Mouse (Mus musculus): ENCODE measurements around the gene Pwp2. TPM values are rescaled to one million over a fixed set of nuclear protein-coding genes. Genes with fewer than 3 reads are reported as not detected.
A peak's percentile ranks its signal among the peaks of the same experiment; 100 is the strongest.

Gene Pwp2
- total and polyA plus RNA-seq, 2 experiments from 2014 or later = 6.9 to 11.5 TPM

DNA sequence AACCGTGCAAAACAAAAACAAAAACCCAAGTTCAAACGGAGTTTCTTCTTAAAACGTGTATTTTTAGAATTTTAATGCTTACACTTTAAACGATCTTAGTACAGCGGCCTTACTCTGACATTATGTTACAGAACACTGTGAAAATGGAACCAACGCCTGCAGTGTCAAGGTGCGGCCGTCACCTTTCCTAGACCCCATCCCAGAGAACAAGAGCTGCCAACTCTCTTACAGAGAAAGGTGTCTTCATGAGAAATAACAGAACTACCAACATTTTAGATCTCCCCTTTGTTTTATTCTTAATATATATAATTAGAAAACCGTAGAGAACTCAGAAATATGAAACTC, 404 bp upstream of the Pwp2 start:
- DNase-seq (ENCODE audit: low spot score) = no peak
- TF ChIP-seq EP300 (IDR thresholded peaks at IDR 0.05; ENCODE audit: low read depth) (no peak), CTCF (IDR thresholded peaks at IDR 0.05; ENCODE audit: low read depth) (no peak)
- H3K4me3 ChIP-seq (ENCODE audit: low read depth, low read length) = peak overlapping the region; percentile 72
- WGBS = 15% methylated on average over 9 of the region's 9 CpGs
- H3K9ac ChIP-seq (replicated peaks; ENCODE audit: low read depth, low read length) = peak overlapping the region; percentile 57; the same call in 1 of the 2 replicates
- peaks cover 56% of the 10 kb centered on the region for H3K36me3 ChIP-seq (replicated peaks; ENCODE audit: control insufficient read depth, insufficient read depth, low read length)
- 0 out of 2 replicates have a peak, but pooled peaks cover 4% of the 10 kb centered on the region for H3K4me1 ChIP-seq (ENCODE audit: control insufficient read depth, insufficient read depth)
- no peaks in the 10 kb centered on the region for H3K9me3 ChIP-seq (replicated peaks; ENCODE audit: control insufficient read depth, low read length)
- ATAC-seq (ENCODE audit: insufficient read depth, low read depth) = peak; percentile 24; the same call in 1 of the 2 replicates
- H3K4me2 ChIP-seq (ENCODE audit: low read depth, low read length) = peak overlapping the region; percentile 91
- no peaks in the 10 kb centered on the region for H3K27me3 ChIP-seq (ENCODE audit: control insufficient read depth, insufficient read depth, low read length)
- H3K27ac ChIP-seq (ENCODE audit: low read depth) = peak overlapping the region; percentile 83

DNA sequence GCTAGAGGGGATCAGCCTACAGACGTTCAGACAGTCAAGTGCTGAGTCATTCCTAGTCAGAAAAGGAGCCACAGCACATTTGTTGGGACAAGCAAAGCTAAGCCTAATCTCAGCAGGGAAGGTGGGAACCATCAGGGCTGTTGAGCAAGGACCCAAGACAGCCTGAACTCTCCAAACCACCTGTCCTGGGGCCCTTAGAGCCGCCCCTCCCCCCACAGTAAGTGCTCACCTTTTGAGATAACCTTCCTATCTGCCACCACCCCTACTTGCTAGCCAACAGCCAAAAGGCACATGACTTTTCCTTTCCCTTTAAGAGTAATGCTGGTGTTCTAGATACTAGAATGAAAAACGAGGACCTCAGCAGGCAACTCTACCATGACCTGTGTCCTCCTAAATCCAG, 1.4 kb downstream of the Pwp2 start:
- no peak for ATAC-seq (ENCODE audit: insufficient read depth, low read depth)
- TF ChIP-seq CTCF (IDR thresholded peaks at IDR 0.05; ENCODE audit: low read depth) (no peak), EP300 (IDR thresholded peaks at IDR 0.05; ENCODE audit: low read depth) (no peak)
- Histone ChIP-seq H3K4me3 (ENCODE audit: low read depth, low read length) (no peak overlapping the region), H3K27me3 (ENCODE audit: control insufficient read depth, insufficient read depth, low read length) (no peaks in the 10 kb centered on the region), H3K9me3 (replicated peaks; ENCODE audit: control insufficient read depth, low read length) (no peaks in the 10 kb centered on the region), H3K4me2 (ENCODE audit: low read depth, low read length) (no peak overlapping the region), H3K4me1 (ENCODE audit: control insufficient read depth, insufficient read depth) (0 out of 2 replicates have a peak, but pooled peaks cover 4% of the 10 kb centered on the region), H3K27ac (ENCODE audit: low read depth) (no peak overlapping the region), H3K9ac (replicated peaks; ENCODE audit: low read depth, low read length) (no peak overlapping the region), H3K36me3 (replicated peaks; ENCODE audit: control insufficient read depth, insufficient read depth, low read length) (peaks cover 56% of the 10 kb centered on the region)
- no peak for DNase-seq (ENCODE audit: low spot score)
- 69% methylated on average over 3 of the region's 3 CpGs for WGBS

DNA sequence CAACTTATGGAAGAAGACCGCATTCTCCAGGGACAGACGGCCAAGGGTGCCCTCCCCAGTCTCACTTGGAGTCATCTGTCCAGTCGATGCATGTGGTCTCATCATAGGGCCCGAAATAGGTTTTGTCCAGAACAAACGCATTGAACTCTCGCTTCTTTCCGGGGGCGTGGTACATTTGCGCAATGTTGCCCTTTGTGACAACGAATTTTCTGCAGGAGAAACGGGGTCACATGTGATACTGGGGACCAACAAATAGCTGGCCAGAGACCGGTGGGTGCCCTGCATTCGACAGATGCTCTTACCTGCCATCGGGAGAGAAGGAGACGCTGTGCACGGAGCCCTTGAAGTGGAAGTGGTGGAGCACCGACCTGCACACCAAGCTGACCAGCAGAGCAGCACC, 2.6 kb downstream of the Pwp2 start:
- 92% methylated on average over 17 of the region's 17 CpGs for WGBS

DNA sequence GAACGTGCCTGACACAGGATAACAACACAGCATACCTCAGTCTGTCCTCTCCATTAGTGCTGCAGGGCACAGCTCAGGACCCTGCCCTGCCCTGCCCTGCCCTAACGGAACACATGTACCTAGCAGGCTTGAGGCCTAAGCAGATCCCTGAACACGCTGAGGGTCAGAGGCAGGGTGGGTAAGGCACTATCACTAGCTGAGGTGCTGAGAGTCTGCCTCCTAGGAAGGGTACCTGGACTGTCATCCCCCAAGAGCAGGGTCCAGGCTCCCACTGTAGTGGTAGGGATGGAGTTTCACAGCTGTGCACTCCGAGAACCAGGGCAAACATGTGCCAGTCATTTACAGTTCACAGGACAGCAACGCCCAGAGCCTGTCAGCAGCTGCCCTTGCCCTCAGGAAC, 10.5 kb downstream of the Pwp2 start:
- H3K9ac ChIP-seq (replicated peaks; ENCODE audit: low read depth, low read length) = no peak overlapping the region
- WGBS = 83% methylated on average over 5 of the region's 5 CpGs
- H3K9me3 ChIP-seq (replicated peaks; ENCODE audit: control insufficient read depth, low read length) = no peaks in the 10 kb centered on the region
- H3K4me3 ChIP-seq (ENCODE audit: low read depth, low read length) = no peak overlapping the region
- ATAC-seq (ENCODE audit: insufficient read depth, low read depth) = no peak
- TF ChIP-seq EP300 (IDR thresholded peaks at IDR 0.05; ENCODE audit: low read depth) (no peak), CTCF (IDR thresholded peaks at IDR 0.05; ENCODE audit: low read depth) (no peak)
- H3K4me2 ChIP-seq (ENCODE audit: low read depth, low read length) = no peak overlapping the region
- H3K27me3 ChIP-seq (ENCODE audit: control insufficient read depth, insufficient read depth, low read length) = no peaks in the 10 kb centered on the region
- no peaks in the 10 kb centered on the region for H3K4me1 ChIP-seq (ENCODE audit: control insufficient read depth, insufficient read depth)
- no peak for DNase-seq (ENCODE audit: low spot score)
- H3K36me3 ChIP-seq (replicated peaks; ENCODE audit: control insufficient read depth, insufficient read depth, low read length) = peaks cover 87% of the 10 kb centered on the region
- no peak overlapping the region for H3K27ac ChIP-seq (ENCODE audit: low read depth)

More for the DNA sequence above, 2.6 kb downstream of the Pwp2 start:
- Histone ChIP-seq H3K4me1 (ENCODE audit: control insufficient read depth, insufficient read depth) (0 out of 2 replicates have a peak, but pooled peaks cover 4% of the 10 kb centered on the region), H3K4me3 (ENCODE audit: low read depth, low read length) (no peak overlapping the region), H3K9ac (replicated peaks; ENCODE audit: low read depth, low read length) (no peak overlapping the region), H3K27me3 (ENCODE audit: control insufficient read depth, insufficient read depth, low read length) (no peaks in the 10 kb centered on the region), H3K4me2 (ENCODE audit: low read depth, low read length) (no peak overlapping the region), H3K27ac (ENCODE audit: low read depth) (no peak overlapping the region), H3K9me3 (replicated peaks; ENCODE audit: control insufficient read depth, low read length) (no peaks in the 10 kb centered on the region), H3K36me3 (replicated peaks; ENCODE audit: control insufficient read depth, insufficient read depth, low read length) (peaks cover 56% of the 10 kb centered on the region)
- DNase-seq (ENCODE audit: low spot score) (no peak), ATAC-seq (ENCODE audit: insufficient read depth, low read depth) (no peak)
- no peak for TF ChIP-seq EP300 (IDR thresholded peaks at IDR 0.05; ENCODE audit: low read depth)
- no peak for TF ChIP-seq CTCF (IDR thresholded peaks at IDR 0.05; ENCODE audit: low read depth)

DNA sequence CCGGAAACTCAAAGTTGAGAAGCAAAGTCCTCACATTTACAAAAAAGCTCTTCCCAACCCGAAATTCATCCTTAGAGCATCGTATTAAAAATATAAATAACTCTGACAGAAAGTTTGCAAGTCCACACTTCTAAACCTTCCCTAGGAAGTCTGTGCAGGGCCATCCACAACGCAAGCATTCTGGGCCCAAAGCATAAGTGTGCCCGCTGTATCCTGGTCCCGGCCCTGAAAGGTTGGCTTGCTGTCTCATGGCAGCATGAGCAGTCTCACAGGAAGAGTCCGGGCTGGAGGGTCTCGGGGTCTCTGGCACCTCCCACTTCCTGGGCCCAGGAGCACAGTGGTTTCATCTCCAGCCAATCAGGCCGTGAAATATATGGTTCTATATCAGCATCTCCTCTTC, 13.4 kb downstream of the Pwp2 start:
- no peak for TF ChIP-seq EP300 (IDR thresholded peaks at IDR 0.05; ENCODE audit: low read depth)
- no peak for TF ChIP-seq CTCF (IDR thresholded peaks at IDR 0.05; ENCODE audit: low read depth)
- H3K9me3 ChIP-seq (replicated peaks; ENCODE audit: control insufficient read depth, low read length) = no peaks in the 10 kb centered on the region
- peaks cover 11% of the 10 kb centered on the region; the same call in 1 of the 2 replicates for H3K4me1 ChIP-seq (ENCODE audit: control insufficient read depth, insufficient read depth)
- ATAC-seq (ENCODE audit: insufficient read depth, low read depth) = no peak
- peaks cover 70% of the 10 kb centered on the region for H3K36me3 ChIP-seq (replicated peaks; ENCODE audit: control insufficient read depth, insufficient read depth, low read length)
- no peak overlapping the region for H3K4me2 ChIP-seq (ENCODE audit: low read depth, low read length)
- no peak for DNase-seq (ENCODE audit: low spot score)
- H3K9ac ChIP-seq (replicated peaks; ENCODE audit: low read depth, low read length) = no peak overlapping the region
- no peak overlapping the region for H3K27ac ChIP-seq (ENCODE audit: low read depth)
- no peaks in the 10 kb centered on the region for H3K27me3 ChIP-seq (ENCODE audit: control insufficient read depth, insufficient read depth, low read length)
- 82% methylated on average over 9 of the region's 9 CpGs for WGBS
- no peak overlapping the region for H3K4me3 ChIP-seq (ENCODE audit: low read depth, low read length)

DNA sequence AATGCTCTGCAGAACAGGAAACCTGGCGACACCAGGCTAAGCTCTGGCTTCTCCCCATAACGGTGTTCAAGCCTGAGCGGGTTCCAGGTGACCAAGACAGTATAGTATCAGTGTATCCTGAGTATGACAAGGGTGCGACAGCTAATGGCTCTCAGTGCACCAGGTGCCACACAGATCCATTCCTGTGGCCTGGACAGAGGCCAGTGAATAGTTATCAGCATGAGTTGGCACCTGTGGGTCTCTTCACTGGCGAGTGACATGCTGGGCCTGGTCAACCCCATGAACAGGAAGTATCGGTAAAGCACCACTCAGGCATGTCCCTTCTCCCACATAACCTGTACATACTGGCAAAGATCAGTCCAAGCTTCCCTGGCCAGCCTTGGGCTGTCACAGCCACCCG, 13.9 kb downstream of the Pwp2 start:
- no peak overlapping the region for H3K4me2 ChIP-seq (ENCODE audit: low read depth, low read length)
- no peaks in the 10 kb centered on the region for H3K27me3 ChIP-seq (ENCODE audit: control insufficient read depth, insufficient read depth, low read length)
- WGBS = 89% methylated on average over 7 of the region's 7 CpGs
- peaks cover 11% of the 10 kb centered on the region; the same call in 1 of the 2 replicates for H3K4me1 ChIP-seq (ENCODE audit: control insufficient read depth, insufficient read depth)
- no peak overlapping the region for H3K9ac ChIP-seq (replicated peaks; ENCODE audit: low read depth, low read length)
- peaks cover 70% of the 10 kb centered on the region for H3K36me3 ChIP-seq (replicated peaks; ENCODE audit: control insufficient read depth, insufficient read depth, low read length)
- TF ChIP-seq CTCF (IDR thresholded peaks at IDR 0.05; ENCODE audit: low read depth) (no peak), EP300 (IDR thresholded peaks at IDR 0.05; ENCODE audit: low read depth) (no peak)
- ATAC-seq (ENCODE audit: insufficient read depth, low read depth) (no peak), DNase-seq (ENCODE audit: low spot score) (no peak)
- H3K9me3 ChIP-seq (replicated peaks; ENCODE audit: control insufficient read depth, low read length) = no peaks in the 10 kb centered on the region
- no peak overlapping the region for H3K27ac ChIP-seq (ENCODE audit: low read depth)
- no peak overlapping the region for H3K4me3 ChIP-seq (ENCODE audit: low read depth, low read length)

Measured in heart, postnatal 0 days (tissue).